Mouse (Mus musculus): ENCODE measurements around the gene Arhgap35. TPM values are rescaled to one million over a fixed set of nuclear protein-coding genes. Genes with fewer than 3 reads are reported as not detected.
"Not testable (repeated sequence)": the region's sequence is repeated elsewhere in the genome, so short reads cannot be mapped to it uniquely, and the experiment has no call there.

The Arhgap35 gene
- total RNA-seq, 2 experiments from 2014 or later: 50.1 to 54.6 TPM

- DNase-seq (ENCODE audit: low spot score in 2 of 2): not testable (repeated sequence)
Measured at GRCm38 (mm10) chr7:16606808-16607207, 8.0 kb downstream of the Arhgap35 start.

DNA sequence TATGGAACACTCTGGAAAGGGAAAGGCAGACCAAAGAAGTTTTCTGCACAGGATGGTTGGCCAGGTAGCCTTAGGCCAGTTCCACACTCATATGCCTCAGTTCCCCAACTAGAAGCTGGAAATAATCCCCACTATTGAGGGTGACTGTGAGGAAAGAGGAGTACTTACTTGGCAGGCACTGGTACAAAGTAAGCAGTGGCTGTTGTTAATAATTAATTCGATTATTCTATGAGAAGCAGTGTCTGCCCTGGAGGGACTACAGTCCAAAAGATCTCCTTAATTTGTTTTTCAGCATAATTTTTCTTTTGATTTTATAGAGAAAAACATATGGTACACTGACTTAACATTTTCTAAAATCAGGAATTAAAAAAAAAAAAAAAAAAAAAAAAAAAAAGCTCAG lies 10.7 kb downstream of the Arhgap35 start:
- no peak for DNase-seq (ENCODE audit: low spot score in 2 of 2)

DNA sequence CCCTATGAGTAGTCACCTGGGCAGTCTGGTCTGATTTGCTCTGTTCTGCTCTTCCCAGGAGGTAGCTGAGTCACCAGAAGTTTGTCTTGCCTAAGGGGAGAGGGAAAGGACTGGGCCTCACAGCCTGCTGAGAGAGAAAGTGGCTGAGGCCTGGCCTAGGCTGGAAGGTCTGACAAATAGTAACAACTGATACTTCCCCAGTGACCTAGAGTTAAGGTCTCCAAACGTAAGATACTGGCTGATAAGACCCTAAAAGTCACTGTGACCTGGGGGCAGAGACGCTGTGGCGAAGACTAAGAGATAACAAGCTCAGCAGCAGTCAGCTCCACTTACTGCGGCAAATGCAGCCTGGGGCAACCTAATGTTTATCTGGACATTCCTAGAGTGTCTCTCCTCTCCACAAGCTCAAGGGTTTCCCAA lies 13.1 kb downstream of the Arhgap35 start:
- no peak for DNase-seq (ENCODE audit: low spot score in 2 of 2)

GRCm38 (mm10) chr7:16599006-16599405 lies 15.8 kb downstream of the Arhgap35 start:
- DNase-seq (ENCODE audit: low spot score in 2 of 2): no peak

- DNase-seq (ENCODE audit: low spot score in 2 of 2): no peak
Measured at GRCm38 (mm10) chr7:16591292-16591691, 23.5 kb downstream of the Arhgap35 start.

DNA sequence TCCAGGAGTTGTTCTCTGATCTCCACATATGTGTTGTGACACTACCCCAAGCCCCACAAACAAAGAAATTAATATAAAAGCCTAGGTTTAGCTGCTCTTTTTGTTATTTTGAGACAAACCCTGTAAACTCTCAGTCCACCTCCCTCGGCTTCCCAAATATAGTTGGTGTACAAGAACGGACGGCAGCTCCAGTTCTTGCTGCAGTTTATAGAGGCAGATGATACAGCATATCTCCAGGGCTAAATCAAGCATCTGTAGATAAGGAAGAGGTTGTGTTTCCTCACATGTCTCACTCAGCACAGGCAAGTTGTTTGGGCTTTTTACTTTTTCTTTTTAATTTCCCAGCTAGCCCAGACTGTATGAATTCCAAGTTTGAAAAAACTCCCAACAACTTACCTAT lies 27.1 kb downstream of the Arhgap35 start:
- no peak for DNase-seq (ENCODE audit: low spot score in 2 of 2)

- DNase-seq (ENCODE audit: low spot score in 2 of 2): no peak
Measured at GRCm38 (mm10) chr7:16584384-16584783, 30.4 kb downstream of the Arhgap35 start.

- DNase-seq (ENCODE audit: low spot score in 2 of 2): no peak
Measured at GRCm38 (mm10) chr7:16583775-16584174, 31.0 kb downstream of the Arhgap35 start.

GRCm38 (mm10) chr7:16582299-16582698 lies 32.5 kb downstream of the Arhgap35 start:
- DNase-seq (ENCODE audit: low spot score in 2 of 2): no peak

DNA sequence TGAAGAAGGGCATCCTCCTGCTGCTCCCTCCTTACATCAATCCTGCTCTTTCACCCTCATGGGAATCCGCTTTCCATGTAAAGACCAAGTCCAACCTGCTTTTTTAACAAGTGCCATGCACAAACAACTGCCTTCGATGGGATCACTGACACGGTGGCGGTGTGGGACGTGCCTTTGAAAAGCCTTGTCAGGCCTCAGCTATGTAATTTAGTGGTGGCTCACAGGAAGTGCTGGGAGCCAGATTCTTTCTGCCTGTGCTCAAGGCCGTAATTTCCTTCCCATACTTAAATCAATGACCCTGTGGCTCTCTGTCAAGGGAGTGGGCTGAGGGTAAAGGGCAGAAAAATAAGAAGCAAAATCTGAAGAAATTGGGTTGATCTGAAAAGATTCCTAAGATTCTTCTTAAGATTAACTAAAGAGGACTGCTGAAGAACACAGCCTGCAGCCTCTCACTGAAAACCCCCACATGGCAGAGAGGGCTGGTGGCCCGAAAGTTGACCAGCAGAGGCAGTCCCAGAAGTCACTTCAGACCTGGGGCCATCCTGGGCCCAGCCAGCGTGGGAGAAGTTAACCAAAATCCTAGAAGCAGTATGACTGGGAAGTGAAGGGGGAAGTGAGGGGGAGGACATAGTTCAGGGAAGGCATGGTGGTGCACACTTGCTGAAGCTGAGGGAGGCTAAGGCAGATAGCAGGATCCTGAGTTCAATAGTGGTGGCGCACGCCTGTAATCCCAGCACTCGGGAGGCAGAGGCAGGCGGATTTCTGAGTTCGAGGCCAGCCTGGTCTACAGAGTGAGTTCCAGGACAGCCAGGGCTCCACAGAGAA lies 33.3 kb downstream of the Arhgap35 start:
- DNase-seq (ENCODE audit: low spot score in 2 of 2): no peak

DNA sequence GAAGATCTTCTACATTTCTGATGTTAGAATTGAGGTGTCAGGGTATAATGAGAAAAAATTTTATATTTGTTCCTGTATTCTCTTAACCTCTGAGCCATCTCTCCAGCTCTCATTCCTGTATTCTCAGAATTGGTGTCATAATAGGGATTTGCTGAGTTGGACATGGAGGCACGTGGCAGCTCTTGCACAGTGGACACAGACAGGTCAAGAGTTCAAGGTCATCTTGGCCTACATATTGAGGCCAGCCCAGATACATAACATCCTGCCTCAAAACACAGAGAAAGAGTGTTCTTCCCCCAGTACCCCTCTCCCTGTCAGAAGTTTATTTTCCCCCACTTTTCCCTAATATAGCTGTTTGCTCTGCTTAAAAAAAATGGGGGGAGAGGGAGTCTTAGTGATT lies 38.1 kb downstream of the Arhgap35 start:
- DNase-seq (ENCODE audit: low spot score in 2 of 2): no peak

- DNase-seq (ENCODE audit: low spot score in 2 of 2): no peak
Measured at GRCm38 (mm10) chr7:16571191-16571590, 43.6 kb downstream of the Arhgap35 start.

DNA sequence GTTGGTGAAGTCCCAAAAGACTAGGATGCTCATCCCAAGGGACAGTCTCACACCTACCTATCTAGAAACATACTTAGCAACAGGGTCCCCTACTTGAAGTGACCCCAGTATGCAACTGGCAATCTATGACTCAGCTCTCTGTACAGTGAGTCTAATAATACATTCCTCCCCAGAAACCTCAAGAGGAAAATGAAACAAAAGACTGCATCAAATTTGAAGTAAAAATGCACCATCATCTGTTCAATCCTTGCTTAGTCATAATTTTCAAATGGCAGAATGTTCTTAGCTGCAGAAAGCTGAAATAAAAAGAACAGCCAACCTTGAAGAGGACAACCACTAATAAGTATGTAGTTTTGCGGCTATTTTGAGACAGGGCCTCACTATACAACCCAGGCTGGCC lies 44.1 kb downstream of the Arhgap35 start:
- no peak for DNase-seq (ENCODE audit: low spot score in 2 of 2)

DNA sequence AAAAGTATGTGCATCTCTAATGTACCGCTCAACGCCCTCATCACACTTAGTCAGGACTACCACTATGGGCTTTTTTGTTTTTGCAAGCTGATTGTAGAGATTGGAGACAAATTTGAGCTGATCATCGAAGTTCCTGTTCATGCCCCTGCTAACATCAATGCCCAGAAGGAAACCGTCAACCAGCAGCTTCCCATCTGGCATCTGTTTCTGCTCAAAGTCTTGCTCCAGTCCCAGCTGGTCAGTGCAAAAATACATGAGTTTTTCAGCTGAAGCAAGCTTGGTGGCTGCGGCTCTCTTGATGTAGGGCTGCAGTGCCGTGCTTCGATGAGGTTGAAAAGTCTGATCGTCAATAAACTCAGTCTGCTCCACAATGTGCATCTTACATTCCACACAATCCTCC lies 50.3 kb downstream of the Arhgap35 start:
- DNase-seq (ENCODE audit: low spot score in 2 of 2): no peak

DNA sequence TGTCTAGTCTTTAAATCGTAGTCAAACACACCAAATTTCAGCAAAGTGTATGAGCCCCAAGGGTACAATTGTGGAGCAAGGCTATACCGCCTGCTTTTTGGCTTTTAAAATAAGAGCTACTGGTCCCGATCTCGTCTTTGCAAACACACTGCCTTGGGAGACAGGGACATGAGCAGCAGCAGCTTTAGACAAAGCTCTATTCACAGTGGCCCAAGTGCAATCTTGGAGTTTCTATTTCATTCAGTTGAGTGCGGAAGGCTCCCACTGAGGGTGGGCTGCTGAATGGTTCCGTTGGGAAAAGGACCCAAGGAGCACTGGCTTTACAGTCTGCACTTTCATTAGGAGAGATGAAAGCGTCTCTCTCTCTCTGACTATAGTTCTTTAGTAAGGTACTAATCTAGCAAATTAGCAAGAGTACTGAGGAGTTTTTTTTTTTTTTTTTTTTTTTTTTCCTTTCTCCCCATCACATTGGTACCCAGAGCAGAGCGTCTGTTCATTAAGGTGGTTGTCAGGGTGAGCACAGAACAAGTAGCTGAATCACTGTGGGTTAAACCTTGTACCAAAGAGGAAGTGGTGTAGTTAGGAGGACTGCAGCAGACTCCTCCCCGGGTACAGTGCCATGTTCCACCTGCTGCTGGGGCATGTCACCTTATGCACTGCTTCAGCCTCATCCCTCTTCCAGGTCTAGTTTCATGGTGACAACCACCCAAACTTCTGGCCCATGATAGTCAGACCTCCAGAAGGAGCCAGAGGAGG lies 56.8 kb downstream of the Arhgap35 start:
- no peak for DNase-seq (ENCODE audit: low spot score in 2 of 2)

DNA sequence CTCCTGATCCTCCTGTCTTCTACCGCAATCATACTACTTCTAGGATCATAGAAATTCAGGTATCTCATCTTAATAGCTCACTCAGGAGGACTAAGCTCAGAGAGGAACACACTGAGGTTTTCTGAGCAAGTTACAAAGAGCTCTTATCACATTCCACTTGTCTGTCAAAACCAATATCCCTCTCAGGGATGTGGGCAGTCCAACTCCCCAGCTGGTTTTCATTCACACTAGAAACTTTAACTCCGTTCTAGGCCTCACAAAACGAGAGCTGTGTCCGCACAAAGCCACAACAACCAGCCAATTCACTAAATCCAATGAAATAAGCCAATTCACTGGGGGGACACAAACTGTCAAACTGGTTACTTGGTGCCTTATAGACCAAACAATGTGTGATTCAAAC lies 57.5 kb downstream of the Arhgap35 start:
- no peak for DNase-seq (ENCODE audit: low spot score in 2 of 2)

DNA sequence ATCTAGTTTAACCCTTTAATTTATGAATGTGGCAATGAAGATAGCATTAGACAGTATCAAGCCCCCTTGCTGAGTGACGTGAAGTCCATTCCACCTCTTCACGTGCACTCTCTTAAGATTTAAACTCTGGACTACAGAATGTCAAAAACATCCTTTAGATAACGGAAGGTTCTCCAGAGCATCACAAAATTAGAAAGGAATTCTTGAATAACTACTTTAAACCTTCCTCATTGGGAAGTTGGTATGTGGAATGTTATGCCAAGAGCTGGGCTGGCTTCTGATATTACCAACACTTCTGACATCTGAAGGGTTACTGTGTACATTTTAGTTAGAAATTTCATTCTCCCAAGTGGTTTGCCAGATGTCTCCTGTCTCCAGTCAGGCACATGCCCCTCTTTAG lies 60.6 kb downstream of the Arhgap35 start:
- DNase-seq (ENCODE audit: low spot score in 2 of 2): no peak

- no peak for DNase-seq (ENCODE audit: low spot score in 2 of 2)
Measured at GRCm38 (mm10) chr7:16551581-16551980, 63.2 kb downstream of the Arhgap35 start.

- no peak for DNase-seq (ENCODE audit: low spot score in 2 of 2)
Measured at GRCm38 (mm10) chr7:16549299-16549698, 65.5 kb downstream of the Arhgap35 start.

DNA sequence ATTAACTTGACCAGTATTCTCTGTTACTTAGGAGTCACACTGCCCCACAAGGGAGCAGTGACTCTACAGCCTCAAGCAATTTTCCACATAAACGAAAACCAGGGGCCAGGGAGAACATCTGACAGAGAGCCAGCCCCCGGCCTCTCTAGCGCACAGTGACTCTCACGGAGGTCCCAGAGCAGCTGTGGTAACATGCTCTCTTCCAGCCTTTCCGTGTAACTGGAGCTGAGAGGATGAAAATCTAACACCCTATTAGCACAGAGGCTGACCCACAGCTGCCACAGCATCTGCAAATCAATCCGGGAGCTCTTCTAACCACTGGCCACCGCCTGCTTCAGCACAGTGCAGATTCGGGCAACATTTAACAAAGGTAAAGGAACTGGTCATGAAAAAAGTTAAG lies 70.0 kb downstream of the Arhgap35 start:
- DNase-seq (ENCODE audit: low spot score in 2 of 2): peak in 1 of 2 experiments; percentile 50

- no peak for DNase-seq (ENCODE audit: low spot score in 2 of 2)
Measured at GRCm38 (mm10) chr7:16537220-16537903, 77.4 kb downstream of the Arhgap35 start.

DNA sequence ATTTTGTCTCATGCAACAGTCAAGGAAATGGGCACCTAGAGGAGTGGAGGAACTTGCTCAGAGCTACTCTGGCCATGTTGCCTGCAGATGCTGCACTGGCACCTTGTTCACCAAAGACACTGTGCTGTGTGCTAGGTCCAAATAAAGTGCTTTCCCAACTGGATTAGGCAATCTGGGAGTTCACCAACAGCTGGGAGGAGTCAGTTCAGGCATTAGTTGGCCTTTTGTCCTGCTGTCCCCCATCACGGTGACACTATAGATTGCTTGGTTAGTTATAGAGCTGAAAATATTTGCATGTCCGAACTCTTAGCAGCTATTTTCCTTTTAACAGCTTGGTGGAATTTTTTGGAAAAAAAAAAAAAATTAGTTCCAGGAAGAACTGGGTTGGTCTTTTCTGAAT lies 88.8 kb downstream of the Arhgap35 start:
- no peak for DNase-seq (ENCODE audit: low spot score in 2 of 2)
